Mouse (Mus musculus) liver, embryonic 12.5 days (tissue): ENCODE data around the gene Sephs2. TPM values are rescaled to one million over a fixed set of nuclear protein-coding genes. Genes with fewer than 3 reads are reported as not detected.

Experiments
- ATAC-seq: fragments of 200-750 bp; cut with Nextera tagmentation; 2 replicates; pipeline ENCODE4 v1.8.0; 2017; ENCODE audit warnings: moderate number of reproducible peaks, mild to moderate bottlenecking, moderate library complexity
- H3K27ac ChIP-seq: fragments of 300-500 bp; sonication (generic); 2 replicates; pipeline ENCODE4 v1.5.1; 2016; ENCODE audit warnings: mild to moderate bottlenecking
- H3K27me3 ChIP-seq: fragments of 300-500 bp; sonication (generic); replicated peaks from 2 replicates; pipeline ENCODE4 v1.6.1; 2016; ENCODE audit warnings: mild to moderate bottlenecking, moderate library complexity
- H3K36me3 ChIP-seq: fragments of 300-500 bp; sonication (generic); 2 replicates; pipeline ENCODE4 v1.6.1; 2016; ENCODE audit warnings: mild to moderate bottlenecking, moderate library complexity
- H3K4me1 ChIP-seq: fragments of 300-500 bp; sonication (generic); 2 replicates; pipeline ENCODE4 v1.6.1; 2016
- H3K4me2 ChIP-seq: fragments of 300-500 bp; sonication (generic); 2 replicates; pipeline ENCODE4 v1.6.1; 2016; ENCODE audit warnings: mild to moderate bottlenecking, moderate library complexity
- H3K4me3 ChIP-seq: fragments of 300-500 bp; sonication (generic); 2 replicates; pipeline ENCODE4 v1.5.1; 2016; ENCODE audit warnings: mild to moderate bottlenecking, moderate library complexity
- H3K9ac ChIP-seq: fragments of 300-500 bp; sonication (generic); 2 replicates; pipeline ENCODE4 v1.6.1; 2016; ENCODE audit warnings: mild to moderate bottlenecking, moderate library complexity
- H3K9me3 ChIP-seq: fragments of 300-500 bp; sonication (generic); replicated peaks from 2 replicates; pipeline ENCODE4 v1.6.1; 2016; ENCODE audit warnings: mild to moderate bottlenecking, moderate library complexity
- WGBS: fragments of 180-500 bp; shearing (Covaris S2); methylation state at CpG from one replicate; pipeline ENCODE4 v1.1.7; 2016; ENCODE audit not compliant: insufficient replicate concordance; 5-methylcytosine and 5-hydroxymethylcytosine counted together
- polyA plus RNA-seq: library from polyadenylated mRNA; unstranded; fragments of >200 nt; fragmentation: Nextera tagmentation; extraction: Ambion mirVana; gene quantifications from 2 replicates; pipeline ENCODE4 v1.2.1, GENCODE M21; 2016

Gene Sephs2
- polyA plus RNA-seq, 1 experiment from 2014 or later, result 170 TPM

DNA sequence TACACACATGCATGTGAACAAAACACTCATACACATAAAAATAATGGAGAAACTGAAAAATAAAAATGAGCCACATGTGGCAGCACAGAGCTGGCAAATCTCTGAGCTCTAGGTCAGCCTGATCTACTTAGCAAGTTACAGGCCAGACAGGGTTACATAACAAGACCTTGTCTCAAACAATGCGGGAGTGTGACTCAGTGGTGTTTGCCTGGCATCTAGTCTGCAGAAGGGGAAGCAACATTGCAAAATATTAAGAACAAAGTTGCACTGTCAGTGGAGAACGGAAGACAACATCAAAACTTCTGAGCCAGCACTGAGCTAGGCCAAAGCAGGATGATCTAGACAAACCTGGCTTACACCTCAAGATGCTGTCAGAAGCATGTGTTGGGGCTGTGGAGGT lies 3.6 kb downstream of the Sephs2 start:
- Histone ChIP-seq H3K4me3 (no peak overlapping the region), H3K4me2 (no peak overlapping the region)

DNA sequence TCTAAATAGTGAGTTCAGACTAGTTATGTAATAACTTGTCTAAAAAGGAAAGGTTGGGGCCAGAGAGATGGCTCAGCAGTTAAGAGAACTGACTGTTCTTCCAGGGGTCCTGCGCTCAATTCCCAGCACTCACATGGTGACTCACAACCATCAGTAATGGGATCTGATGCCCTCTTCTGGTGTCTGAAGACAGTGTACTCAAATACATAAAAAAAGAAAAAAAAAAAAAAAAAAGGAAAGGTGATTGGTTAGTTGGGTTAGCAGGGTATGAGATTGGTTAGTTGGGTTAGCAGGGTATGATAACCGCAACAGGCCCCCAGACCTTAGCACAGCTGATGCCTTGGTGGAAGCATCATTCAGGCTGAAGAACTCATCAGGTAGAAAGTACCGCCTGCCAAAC lies 10.3 kb downstream of the Sephs2 start:
- H3K4me2 ChIP-seq, result no peak overlapping the region
- no peak for ATAC-seq
- H3K27me3 ChIP-seq, result peaks cover 7% of the 10 kb centered on the region; the same call in 1 of the 2 replicates
- H3K9ac ChIP-seq, result no peak overlapping the region
- no peak overlapping the region for H3K27ac ChIP-seq
- H3K36me3 ChIP-seq, result peaks cover 5% of the 10 kb centered on the region; the same call in 1 of the 2 replicates
- peaks cover 44% of the 10 kb centered on the region for H3K4me1 ChIP-seq
- no peak overlapping the region for H3K4me3 ChIP-seq
- 88% methylated on average over 3 of the region's 3 CpGs for WGBS
- peaks cover 8% of the 10 kb centered on the region for H3K9me3 ChIP-seq

More for the DNA sequence above, 3.6 kb downstream of the Sephs2 start:
- H3K9me3 ChIP-seq, result peaks cover 8% of the 10 kb centered on the region
- ATAC-seq, result no peak
- H3K4me1 ChIP-seq, result peaks cover 44% of the 10 kb centered on the region
- WGBS, result 74% methylated on average over 2 of the region's 2 CpGs
- H3K36me3 ChIP-seq, result peaks cover 47% of the 10 kb centered on the region
- H3K27me3 ChIP-seq, result no peaks in the 10 kb centered on the region
- no peak overlapping the region for H3K27ac ChIP-seq
- H3K9ac ChIP-seq, result no peak overlapping the region

DNA sequence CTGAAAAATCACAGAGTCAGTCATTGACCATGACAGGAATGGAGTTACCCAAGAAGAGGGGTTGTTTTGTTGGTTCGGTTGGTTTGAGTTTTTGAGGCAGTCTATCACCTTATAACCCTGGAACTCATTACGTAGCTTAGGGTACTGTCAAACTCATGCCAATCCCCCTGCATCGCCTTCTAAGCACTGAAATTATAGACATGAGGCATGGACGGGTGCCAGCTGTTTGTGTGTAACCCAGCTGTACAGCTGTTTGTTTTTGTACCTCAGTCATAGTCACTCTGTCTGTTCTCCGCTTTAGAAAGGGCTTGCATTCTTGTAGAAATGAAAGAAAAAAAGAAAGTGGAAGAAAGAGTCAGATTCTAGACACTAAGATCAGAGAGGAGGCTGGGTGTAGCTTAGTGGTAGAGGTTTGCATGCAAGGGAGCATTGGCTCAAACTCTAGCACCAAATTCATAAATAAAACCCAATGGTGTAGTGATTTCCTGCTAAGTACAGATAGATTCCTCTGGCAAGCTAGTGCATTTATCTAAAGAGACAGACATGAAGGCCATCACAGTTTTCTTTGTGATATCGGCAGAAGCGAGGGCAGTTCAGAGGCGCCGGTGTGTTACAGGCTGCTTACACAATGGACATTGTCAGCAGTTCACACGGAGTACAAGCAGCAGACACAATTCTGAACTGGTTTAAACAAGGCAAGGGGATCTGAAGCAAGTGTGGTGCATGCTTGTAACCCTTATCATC lies 11.5 kb downstream of the Sephs2 start:
- 48% methylated on average over 10 of the region's 10 CpGs for WGBS
- Histone ChIP-seq H3K27me3 (peaks cover 7% of the 10 kb centered on the region; the same call in 1 of the 2 replicates), H3K27ac (no peak overlapping the region), H3K4me3 (no peak overlapping the region), H3K36me3 (peaks cover 8% of the 10 kb centered on the region; the same call in 1 of the 2 replicates), H3K4me2 (peak overlapping the region; percentile 32; the same call in 1 of the 2 replicates), H3K9ac (no peak overlapping the region), H3K9me3 (0 out of 2 replicates have a peak, but pooled peaks cover 3% of the 10 kb centered on the region), H3K4me1 (peaks cover 50% of the 10 kb centered on the region)
- ATAC-seq, result no peak

DNA sequence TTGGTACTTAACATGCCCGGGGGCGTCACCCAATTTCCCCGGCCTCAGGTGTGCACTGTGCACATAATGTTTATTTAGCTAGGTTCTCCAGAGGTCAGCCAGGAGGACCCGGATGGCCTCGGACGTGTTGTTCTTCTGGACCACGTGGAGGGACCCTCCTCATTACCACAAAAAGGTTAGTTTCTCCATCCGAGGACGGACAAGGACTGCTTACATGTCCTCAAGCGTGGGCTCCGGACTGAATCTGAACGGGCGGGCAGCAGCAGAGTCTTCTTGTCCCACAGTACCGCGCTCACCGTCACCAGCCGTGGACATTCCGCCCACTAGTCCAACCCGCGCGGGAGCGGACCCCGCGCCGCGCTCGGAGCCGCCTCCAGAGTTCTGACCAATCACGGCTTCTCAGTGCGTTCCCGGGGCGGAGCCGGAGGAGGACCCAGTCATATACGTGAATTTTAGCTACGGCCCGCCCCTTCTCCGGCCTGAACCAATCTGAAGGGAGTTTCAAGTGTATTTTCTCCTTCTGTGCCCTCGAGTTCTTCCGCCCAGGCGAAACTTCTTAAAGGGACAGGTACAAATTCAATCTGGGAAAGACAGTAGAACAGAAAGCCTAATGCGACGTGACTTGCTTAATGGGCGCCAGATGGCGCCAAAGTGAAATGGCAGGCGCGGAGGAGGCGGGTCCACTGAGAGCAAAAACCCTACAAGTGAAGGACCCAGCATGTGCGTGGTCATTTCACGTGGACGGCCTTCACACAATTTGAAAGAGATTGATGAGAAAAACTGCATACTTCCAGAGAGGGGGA lies 13.3 kb downstream of the Sephs2 start, which contains the start of gene Dctpp1:
Dctpp1 (minus strand) TSS at position 401 of the 803 bp plus-strand sequence.
- ATAC-seq, result peak; percentile 95
- H3K4me1 ChIP-seq, result peaks cover 65% of the 10 kb centered on the region
- H3K9ac ChIP-seq, result peak within 1 kb of the TSS; percentile 77
- peak within 1 kb of the TSS; percentile 78 for H3K4me3 ChIP-seq
- H3K9me3 ChIP-seq, result 0 out of 2 replicates have a peak, but pooled peaks cover 3% of the 10 kb centered on the region
- H3K27me3 ChIP-seq, result peaks cover 7% of the 10 kb centered on the region; the same call in 1 of the 2 replicates
- WGBS, result under 1% methylated on average over 50 of the region's 50 CpGs
- H3K36me3 ChIP-seq, result peaks cover 21% of the 10 kb centered on the region
- peak within 1 kb of the TSS; percentile 91 for H3K4me2 ChIP-seq
- H3K27ac ChIP-seq, result peak within 1 kb of the TSS; percentile 64

DNA sequence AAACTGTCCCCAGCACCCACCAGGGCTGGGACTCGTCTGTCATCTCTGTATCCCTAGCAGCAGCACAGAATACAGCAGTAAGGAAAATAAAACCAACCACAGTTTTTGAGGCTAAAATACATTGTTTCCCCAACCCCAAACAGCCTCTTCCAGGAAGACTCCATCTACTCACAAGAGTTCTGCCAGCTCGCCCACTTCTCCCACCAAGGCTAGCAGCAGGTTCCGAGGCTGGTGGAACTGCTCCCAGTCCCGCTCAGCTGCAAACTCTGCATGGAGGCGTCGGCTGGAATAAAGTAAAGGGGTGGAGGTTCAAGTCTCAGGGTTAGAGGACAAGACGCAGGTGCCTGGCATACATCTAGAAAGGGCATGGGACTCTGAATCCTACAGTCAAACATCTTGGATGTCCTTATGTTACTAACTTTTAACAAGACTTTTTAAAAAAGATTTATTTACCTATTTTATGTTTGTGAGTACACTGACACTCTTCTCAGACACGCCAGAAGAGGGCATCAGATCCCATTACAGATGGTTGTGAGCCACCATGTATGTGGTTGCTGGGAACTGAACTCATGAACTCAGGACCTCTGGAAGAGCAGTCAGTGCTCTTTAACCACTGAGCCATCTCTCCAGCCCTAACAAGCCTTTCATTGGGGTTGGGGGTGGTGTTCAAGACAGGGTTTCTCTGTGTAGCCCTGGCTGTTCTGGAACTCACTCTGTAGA lies 14.5 kb downstream of the Sephs2 start:
- WGBS, result 61% methylated on average over 8 of the region's 8 CpGs
- Histone ChIP-seq H3K4me1 (peaks cover 77% of the 10 kb centered on the region), H3K9me3 (0 out of 2 replicates have a peak, but pooled peaks cover 3% of the 10 kb centered on the region), H3K4me2 (peak overlapping the region; percentile 91), H3K4me3 (peak overlapping the region; percentile 78), H3K9ac (peak overlapping the region; percentile 77), H3K27ac (peak overlapping the region; percentile 68), H3K36me3 (peaks cover 21% of the 10 kb centered on the region), H3K27me3 (peaks cover under 1% of the 10 kb centered on the region; the same call in 1 of the 2 replicates)
- ATAC-seq, result no peak

DNA sequence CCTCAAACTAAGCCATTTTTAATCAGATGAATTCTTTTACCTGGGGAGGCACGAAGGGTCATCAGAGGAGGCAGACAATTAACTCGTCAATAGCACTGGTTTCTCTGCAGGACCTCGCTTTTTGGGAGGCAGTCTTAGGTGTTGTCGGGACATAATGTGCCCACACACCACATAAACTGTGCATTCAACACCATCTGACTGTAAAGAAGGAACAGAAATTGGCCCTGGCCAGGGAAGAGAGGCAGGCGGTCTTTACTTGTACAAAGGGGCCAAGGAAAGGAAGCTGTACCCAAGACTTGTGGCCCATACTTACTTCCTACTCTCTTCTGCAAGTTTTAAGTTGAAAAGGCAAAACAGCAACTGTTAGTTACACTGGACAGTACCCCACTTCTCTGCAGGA lies 17.3 kb downstream of the Sephs2 start:
- 85% methylated on average over 5 of the region's 5 CpGs for WGBS
- no peak for ATAC-seq
- Histone ChIP-seq H3K9me3 (no peaks in the 10 kb centered on the region), H3K36me3 (peaks cover 21% of the 10 kb centered on the region), H3K27me3 (no peaks in the 10 kb centered on the region), H3K4me2 (no peak overlapping the region), H3K27ac (peak overlapping the region; percentile 16; the same call in 1 of the 2 replicates), H3K9ac (no peak overlapping the region; the same call in 1 of the 2 replicates), H3K4me1 (peaks cover 70% of the 10 kb centered on the region), H3K4me3 (no peak overlapping the region)

DNA sequence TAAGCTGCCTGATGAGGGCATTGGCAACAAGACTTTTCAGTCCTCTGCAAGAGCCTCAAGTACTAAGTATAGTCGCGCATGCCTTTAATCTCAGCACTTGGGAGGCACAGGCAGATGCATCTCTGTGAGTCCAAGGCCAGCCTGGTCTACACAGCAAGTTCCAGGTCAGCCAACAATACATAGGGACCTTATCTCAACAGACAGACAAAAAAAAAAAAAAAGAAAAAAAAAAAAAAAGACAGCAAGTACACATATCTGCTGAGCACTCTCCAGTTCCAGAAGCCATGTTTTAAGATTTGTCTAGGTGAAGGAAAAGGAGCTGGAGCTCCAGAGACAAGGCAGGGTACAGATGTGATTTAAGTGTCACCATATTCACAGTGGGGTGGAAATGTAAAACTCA lies 17.9 kb downstream of the Sephs2 start:
- H3K36me3 ChIP-seq, result peaks cover 21% of the 10 kb centered on the region
- no peak for ATAC-seq
- H3K4me3 ChIP-seq, result no peak overlapping the region
- 0 out of 2 replicates have a peak overlapping the region, but pooled peaks have one; percentile 16 for H3K27ac ChIP-seq
- no peaks in the 10 kb centered on the region for H3K27me3 ChIP-seq
- H3K9ac ChIP-seq, result no peak overlapping the region; the same call in none of the 2 replicates
- no peaks in the 10 kb centered on the region for H3K9me3 ChIP-seq
- peaks cover 65% of the 10 kb centered on the region for H3K4me1 ChIP-seq
- WGBS, result 58% methylated on average over 2 of the region's 2 CpGs
- no peak overlapping the region for H3K4me2 ChIP-seq

DNA sequence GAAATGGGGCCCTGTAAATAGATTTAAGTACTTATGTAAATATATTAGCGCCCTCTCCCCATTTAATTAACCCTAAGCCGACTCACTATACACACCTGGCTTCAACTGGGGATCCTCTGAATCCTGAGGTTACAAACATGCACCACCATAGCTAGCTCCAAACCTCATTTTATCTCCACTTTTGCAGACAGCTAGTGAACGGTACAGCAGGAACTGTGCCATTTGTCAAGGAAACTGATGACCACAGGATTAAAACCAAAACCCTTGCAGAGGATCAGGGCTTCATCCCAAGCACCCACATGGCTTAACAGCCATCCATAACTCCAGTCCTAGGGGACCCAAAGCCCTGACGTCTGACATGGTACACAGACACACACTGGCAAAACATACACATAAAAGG lies 18.8 kb downstream of the Sephs2 start:
- Histone ChIP-seq H3K27me3 (no peaks in the 10 kb centered on the region), H3K4me1 (peaks cover 61% of the 10 kb centered on the region)
- ATAC-seq, result no peak

DNA sequence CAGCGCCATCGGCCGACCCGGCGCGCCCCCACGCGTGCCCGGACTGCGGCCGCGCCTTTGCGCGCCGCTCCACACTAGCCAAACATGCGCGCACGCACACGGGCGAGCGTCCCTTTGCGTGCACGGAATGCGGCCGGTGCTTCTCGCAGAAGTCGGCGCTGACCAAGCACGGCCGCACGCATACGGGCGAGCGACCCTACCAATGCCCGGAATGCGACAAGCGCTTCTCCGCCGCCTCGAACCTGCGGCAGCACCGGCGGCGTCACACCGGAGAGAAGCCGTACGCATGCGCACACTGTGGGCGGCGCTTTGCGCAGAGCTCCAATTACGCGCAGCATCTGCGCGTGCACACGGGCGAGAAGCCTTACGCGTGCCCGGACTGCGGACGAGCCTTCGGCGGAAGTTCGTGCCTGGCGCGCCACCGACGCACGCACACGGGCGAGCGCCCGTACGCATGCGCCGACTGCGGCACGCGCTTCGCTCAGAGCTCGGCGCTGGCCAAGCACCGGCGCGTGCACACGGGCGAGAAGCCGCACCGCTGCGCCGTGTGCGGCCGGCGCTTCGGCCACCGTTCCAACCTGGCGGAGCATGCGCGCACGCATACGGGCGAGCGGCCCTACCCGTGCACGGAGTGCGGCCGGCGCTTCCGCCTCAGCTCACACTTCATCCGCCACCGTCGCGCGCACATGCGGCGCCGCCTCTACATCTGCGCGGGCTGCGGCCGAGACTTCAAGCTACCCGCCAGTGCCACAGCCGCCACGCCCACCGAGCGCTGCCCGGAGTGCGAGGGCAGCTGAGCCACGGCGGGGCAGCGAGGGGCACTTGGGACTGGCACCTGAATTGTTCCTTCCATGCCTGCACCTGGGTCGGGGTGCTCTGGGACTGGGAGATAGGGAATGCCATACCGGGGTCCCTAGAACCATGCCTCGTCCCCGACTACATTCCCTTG lies 19.8 kb downstream of the Sephs2 start:
- Histone ChIP-seq H3K4me3 (peak overlapping the region; percentile 68), H3K27ac (peak overlapping the region; percentile 93), H3K9ac (peak overlapping the region; percentile 79), H3K36me3 (peaks cover 32% of the 10 kb centered on the region), H3K4me2 (peak overlapping the region; percentile 84), H3K27me3 (no peaks in the 10 kb centered on the region), H3K9me3 (no peaks in the 10 kb centered on the region), H3K4me1 (peaks cover 52% of the 10 kb centered on the region)
- WGBS, result under 1% methylated on average over 131 of the region's 136 CpGs
- ATAC-seq, result peak; percentile 89

More for the DNA sequence above, 18.8 kb downstream of the Sephs2 start:
- Histone ChIP-seq H3K36me3 (peaks cover 23% of the 10 kb centered on the region), H3K4me3 (peak overlapping the region; percentile 68), H3K4me2 (peak overlapping the region; percentile 84), H3K9ac (peak overlapping the region; percentile 79), H3K9me3 (no peaks in the 10 kb centered on the region), H3K27ac (peak overlapping the region; percentile 93)
- 12% methylated on average over 4 of the region's 4 CpGs for WGBS

DNA sequence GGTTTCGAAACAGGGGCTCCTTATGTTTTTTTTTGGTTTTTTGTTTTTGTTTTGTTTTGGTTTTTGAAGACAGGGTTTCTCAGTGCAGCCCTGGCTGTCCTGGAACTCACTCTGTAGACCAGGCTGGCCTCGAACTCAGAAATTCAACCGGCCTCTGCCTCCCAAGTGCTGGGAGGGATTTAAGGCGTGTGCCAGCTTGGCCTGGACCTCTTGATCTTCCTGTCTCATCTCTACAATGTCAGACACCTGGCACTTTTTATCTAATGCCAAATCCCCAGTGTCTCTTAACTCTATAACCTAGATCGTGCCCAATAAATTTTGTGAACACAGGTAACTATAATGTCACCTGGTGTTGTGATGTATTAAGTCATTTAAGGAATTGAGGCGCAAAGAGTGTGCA lies 20.5 kb downstream of the Sephs2 start:
- peak overlapping the region; percentile 93 for H3K27ac ChIP-seq
- H3K36me3 ChIP-seq, result peaks cover 38% of the 10 kb centered on the region
- no peak for ATAC-seq
- peaks cover 44% of the 10 kb centered on the region for H3K4me1 ChIP-seq
- no peaks in the 10 kb centered on the region for H3K27me3 ChIP-seq
- peak overlapping the region; percentile 79 for H3K9ac ChIP-seq
- H3K9me3 ChIP-seq, result no peaks in the 10 kb centered on the region
- H3K4me2 ChIP-seq, result peak overlapping the region; percentile 84
- peak overlapping the region; percentile 68 for H3K4me3 ChIP-seq
- WGBS, result 73% methylated on average over 6 of the region's 6 CpGs
